Mouse (Mus musculus): Measurements from ENCODE around the gene Anapc11. TPM values are rescaled to one million over a fixed set of nuclear protein-coding genes. Genes with fewer than 3 reads are reported as not detected.

Anapc11 gene
- total and polyA plus RNA-seq, 3 experiments: 57.0 to 145 (median 108) TPM

GRCm38 (mm10) chr11:120634810-120635209 lies 36.6 kb downstream of the Anapc11 start:
- Histone ChIP-seq H3K9ac (ENCODE audit: insufficient read depth, low read depth) (no peak overlapping the region), H3K79me2 (replicated peaks; ENCODE audit: control insufficient read depth, extremely low read depth, insufficient read depth, poor library complexity, severe bottlenecking) (peaks cover 25% of the 10 kb centered on the region), H3K36me3 (replicated peaks in 1 of 2; ENCODE audit: control insufficient read depth in 1 of 2, insufficient read depth in 1 of 2, low read length in 1 of 2) (peaks cover 0 to 25% of the 10 kb centered on the region in 2 experiments), H3K27me3 (replicated peaks) (no peaks in the 10 kb centered on the region), H3K27ac (ENCODE audit: insufficient read depth, low read depth) (no peak overlapping the region), H3K4me1 (ENCODE audit: control insufficient read depth in 1 of 2, insufficient read depth in 2 of 2) (peaks cover 8 to 34% of the 10 kb centered on the region in 2 experiments), H3K9me3 (replicated peaks; ENCODE audit: low read length) (no peaks in the 10 kb centered on the region), H3K4me2 (ENCODE audit: insufficient read depth, low read depth, poor library complexity, severe bottlenecking) (no peak overlapping the region), H3K4me3 (replicated peaks in 1 of 3; ENCODE audit: low read depth in 2 of 3, low read length in 2 of 3, poor library complexity in 1 of 3) (no peak overlapping the region)
- DNase-seq (ENCODE audit: extremely low read depth): no peak
- in situ Hi-C loops (cut with MboI; ENCODE audit: low pct_ligation_motif_present, low pct_unique_long_range_greater_than_20kb, low sequenced_read_pairs) (no loop called here), dilution Hi-C loops (cut with MboI; ENCODE audit: extremely low pct_ligation_motif_present, extremely low pct_unique_long_range_greater_than_20kb, low sequenced_read_pairs) (no loop called here)
- TF ChIP-seq TBP (conservative IDR thresholded peaks at IDR 0.05; ENCODE audit: low read depth, low read length) (no peak), MEF2A (IDR thresholded peaks at IDR 0.05; ENCODE audit: borderline replicate concordance, low read depth, low read length) (no peak), ELF1 (IDR thresholded peaks at IDR 0.05; ENCODE audit: low read depth, low read length) (no peak), RCOR1 (conservative IDR thresholded peaks at IDR 0.05; ENCODE audit: low read depth, low read length) (no peak), CHD2 (IDR thresholded peaks at IDR 0.05; ENCODE audit: low read length) (no peak), POLR2A (IDR thresholded peaks at IDR 0.05; ENCODE audit: low read depth, low read length) (no peak), JUN (IDR thresholded peaks at IDR 0.05; ENCODE audit: insufficient read depth, low read depth, low read length) (no peak), USF1 (IDR thresholded peaks at IDR 0.05; ENCODE audit: low read depth, low read length) (no peak), HCFC1 (IDR thresholded peaks at IDR 0.05; ENCODE audit: low read depth, low read length) (no peak), RAD21 (IDR thresholded peaks at IDR 0.05; ENCODE audit: low read depth, low read length) (no peak), BHLHE40 (IDR thresholded peaks at IDR 0.05; ENCODE audit: low read depth, low read length) (no peak), IRF4 (IDR thresholded peaks at IDR 0.05; ENCODE audit: low read depth, low read length) (no peak), SMC3 (IDR thresholded peaks at IDR 0.05; ENCODE audit: low read depth, low read length) (no peak), USF2 (conservative IDR thresholded peaks at IDR 0.05; ENCODE audit: low read depth, low read length) (no peak), ZKSCAN1 (IDR thresholded peaks at IDR 0.05; ENCODE audit: borderline replicate concordance, low read depth, low read length) (no peak), ETS1 (conservative IDR thresholded peaks at IDR 0.05; ENCODE audit: low read depth, low read length) (no peak), E2F4 (IDR thresholded peaks at IDR 0.05; ENCODE audit: insufficient replicate concordance, low read depth, low read length) (no peak), NELFE (IDR thresholded peaks at IDR 0.05; ENCODE audit: low read depth, low read length) (no peak), MAFK (IDR thresholded peaks at IDR 0.05; ENCODE audit: insufficient replicate concordance, low read length) (no peak)

- H3K79me2 ChIP-seq (replicated peaks; ENCODE audit: control insufficient read depth, extremely low read depth, insufficient read depth, poor library complexity, severe bottlenecking): no peaks in the 10 kb centered on the region
- peaks cover 15 to 44% of the 10 kb centered on the region in 2 experiments for H3K36me3 ChIP-seq (replicated peaks in 1 of 2; ENCODE audit: control insufficient read depth in 1 of 2, insufficient read depth in 1 of 2, low read length in 1 of 2)
- dilution Hi-C loops (cut with MboI; ENCODE audit: extremely low pct_ligation_motif_present, extremely low pct_unique_long_range_greater_than_20kb, low sequenced_read_pairs): no loop called here
- H3K9me3 ChIP-seq (replicated peaks; ENCODE audit: low read length): no peaks in the 10 kb centered on the region
- no peaks in the 10 kb centered on the region for H3K27me3 ChIP-seq (replicated peaks)
- H3K9ac ChIP-seq (ENCODE audit: insufficient read depth, low read depth): no peak overlapping the region
- DNase-seq (ENCODE audit: extremely low read depth): no peak
- peaks cover 13 to 39% of the 10 kb centered on the region in 2 experiments for H3K4me1 ChIP-seq (ENCODE audit: control insufficient read depth in 1 of 2, insufficient read depth in 2 of 2)
- no peak for TF ChIP-seq ZKSCAN1 (IDR thresholded peaks at IDR 0.05; ENCODE audit: borderline replicate concordance, low read depth, low read length)
- TF ChIP-seq ETS1 (conservative IDR thresholded peaks at IDR 0.05; ENCODE audit: low read depth, low read length): no peak
- no peak for TF ChIP-seq IRF4 (IDR thresholded peaks at IDR 0.05; ENCODE audit: low read depth, low read length)
- no peak for TF ChIP-seq USF2 (conservative IDR thresholded peaks at IDR 0.05; ENCODE audit: low read depth, low read length)
- no peak for TF ChIP-seq BHLHE40 (IDR thresholded peaks at IDR 0.05; ENCODE audit: low read depth, low read length)
- TF ChIP-seq ZC3H11A (IDR thresholded peaks at IDR 0.05; ENCODE audit: low read depth, low read length): no peak
- TF ChIP-seq MEF2A (IDR thresholded peaks at IDR 0.05; ENCODE audit: borderline replicate concordance, low read depth, low read length): no peak
- TF ChIP-seq ZNF384 (IDR thresholded peaks at IDR 0.05; ENCODE audit: low read depth, low read length): no peak
- no peak overlapping the region for H3K27ac ChIP-seq (ENCODE audit: insufficient read depth, low read depth)
- H3K4me2 ChIP-seq (ENCODE audit: insufficient read depth, low read depth, poor library complexity, severe bottlenecking): no peak overlapping the region
- H3K4me3 ChIP-seq (replicated peaks in 1 of 3; ENCODE audit: low read depth in 2 of 3, low read length in 2 of 3, poor library complexity in 1 of 3): no peak overlapping the region
- in situ Hi-C loops (cut with MboI; ENCODE audit: low pct_ligation_motif_present, low pct_unique_long_range_greater_than_20kb, low sequenced_read_pairs): no loop called here
Measured at GRCm38 (mm10) chr11:120641255-120641654, 43.0 kb downstream of the Anapc11 start.

Measured in CH12.LX (cell line).